Mouse (Mus musculus) brain, embryonic 14.5 days (tissue): ENCODE measurements around the gene Dpep1.

Experiments
- CTCF ChIP-seq: fragments of 200-500 bp; IDR thresholded peaks from 2 replicates; pipeline ENCODE4 v1.5.1; 2012; ENCODE audit warnings: inconsistent platforms, mild to moderate bottlenecking, moderate library complexity, borderline replicate concordance; ENCODE audit not compliant: insufficient read depth, insufficient read length; ENCODE audit errors: extremely low read depth
- POLR2A ChIP-seq: fragments of 200-500 bp; IDR thresholded peaks from 2 replicates; pipeline ENCODE4 v1.6.1; 2012; ENCODE audit warnings: mild to moderate bottlenecking, inconsistent platforms, borderline replicate concordance; ENCODE audit not compliant: poor library complexity, insufficient read depth, insufficient read length, severe bottlenecking; ENCODE audit errors: extremely low read depth

DNA sequence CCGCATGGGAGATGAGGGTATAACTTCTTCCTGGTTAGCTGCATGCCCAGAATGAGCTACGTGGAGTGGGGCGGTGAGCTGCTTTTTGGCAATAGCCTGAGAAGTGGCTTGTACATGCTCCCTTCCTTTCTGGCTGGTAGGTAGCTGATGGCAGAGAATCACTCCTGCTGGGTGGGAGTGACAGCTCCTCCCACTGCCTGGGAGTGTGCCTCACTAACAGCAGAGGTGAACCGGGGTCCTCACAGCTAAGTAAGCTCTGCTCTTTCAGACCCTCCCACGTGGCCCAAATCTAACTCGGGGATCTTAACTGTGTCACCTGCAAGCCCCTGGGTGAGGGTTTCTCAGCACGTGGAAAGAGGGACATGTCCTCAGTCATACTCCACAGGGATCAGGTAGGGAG lies 46.5 kb downstream of the Dpep1 start:
- no peak for TF ChIP-seq CTCF
- TF ChIP-seq POLR2A: no peak
